In genomic region chr7:104603173-104603572, GRCm38 (mm10) we compare ENCODE assay signal across 9 mouse cellular contexts. TPM values are rescaled to one million over a fixed set of nuclear protein-coding genes. Genes with fewer than 3 reads are reported as not detected.
DNase-seq lines count a peak whose midpoint lies in the region; ATAC-seq and TF ChIP-seq lines count a peak whose summit lies in the region.
"Had no signal": no experiment of that assay in that cellular context is flagged by ENCODE, and none has a peak within 500 bp of the region (broad histone marks: within the 10 kb centered on the region; RNA-seq: fewer than 3 reads in every experiment).

No protein-coding gene starts in this region.

- H3K27me3 ChIP-seq in intestine, embryonic 14.5 days (replicated peaks; ENCODE audit: control insufficient read depth, insufficient read depth, low read length): no peaks in the 10 kb centered on the region
- no peaks in the 10 kb centered on the region for H3K27me3 ChIP-seq in intestine, embryonic 15.5 days (replicated peaks)
- no peaks in the 10 kb centered on the region for H3K27me3 ChIP-seq in hindbrain, postnatal 0 days (ENCODE audit: insufficient read depth, low read length)

- peak; percentile 54 for DNase-seq in intestine, embryonic 14.5 days (ENCODE audit: low spot score)
- peak; percentile 65 for DNase-seq in adrenal gland, postnatal 10 days
- DNase-seq in hindbrain, postnatal 0 days (ENCODE audit: low spot score): no peak
- DNase-seq in monocyte, adult 2 months (ENCODE audit: low read depth in 1 of 2, low spot score in 2 of 2): peak; percentile 5 to 35
- no peak for DNase-seq in cerebellum, adult 8-10 months
- no peak for DNase-seq in frontal cortex, postnatal 25 days (ENCODE audit: low spot score in 2 of 2)

- H3K4me3 ChIP-seq in intestine, embryonic 14.5 days (ENCODE audit: low read depth, low read length): no peak overlapping the region
- H3K4me3 ChIP-seq in intestine, embryonic 15.5 days (replicated peaks): no peak overlapping the region
- no peak overlapping the region for H3K4me3 ChIP-seq in hindbrain, postnatal 0 days (ENCODE audit: low read length)

- ATAC-seq in intestine, embryonic 14.5 days (replicated peaks; ENCODE audit: low FRiP score, low TSS enrichment, low read depth): no peak
- no peak for ATAC-seq in intestine, embryonic 15.5 days
- ATAC-seq in CD4-positive, CD25-positive, alpha-beta regulatory T cell, adult 4 months: peak; percentile 85
- ATAC-seq in hindbrain, postnatal 0 days: no peak

- no peaks in the 10 kb centered on the region for H3K9me3 ChIP-seq in intestine, embryonic 14.5 days (ENCODE audit: control insufficient read depth, low read length)
- H3K9me3 ChIP-seq in intestine, embryonic 15.5 days: no peaks in the 10 kb centered on the region
- no peaks in the 10 kb centered on the region for H3K9me3 ChIP-seq in hindbrain, postnatal 0 days (ENCODE audit: low read length)

- peak; percentile 67 for TF ChIP-seq CTCF in hindbrain, postnatal 0 days (IDR thresholded peaks at IDR 0.05; ENCODE audit: low read depth)

- no peaks in the 10 kb centered on the region for H3K36me3 ChIP-seq in intestine, embryonic 14.5 days (ENCODE audit: control insufficient read depth, insufficient read depth, low read length)
- no peaks in the 10 kb centered on the region for H3K36me3 ChIP-seq in intestine, embryonic 15.5 days
- no peaks in the 10 kb centered on the region for H3K36me3 ChIP-seq in hindbrain, postnatal 0 days (ENCODE audit: insufficient read depth, low read length)

- no peak overlapping the region for H3K4me2 ChIP-seq in intestine, embryonic 14.5 days (ENCODE audit: low read length)
- H3K4me2 ChIP-seq in intestine, embryonic 15.5 days (replicated peaks): no peak overlapping the region
- no peak overlapping the region for H3K4me2 ChIP-seq in hindbrain, postnatal 0 days (ENCODE audit: low read depth, low read length)

- WGBS in intestine, embryonic 14.5 days: 13% methylated on average over 3 of the region's 3 CpGs
- WGBS in intestine, embryonic 15.5 days: 6% methylated on average over 3 of the region's 3 CpGs
- 2% methylated on average over 3 of the region's 3 CpGs for WGBS in hindbrain, postnatal 0 days

- H3K4me1 ChIP-seq in intestine, embryonic 14.5 days (replicated peaks; ENCODE audit: control insufficient read depth, insufficient read depth, low read length): no peaks in the 10 kb centered on the region
- H3K4me1 ChIP-seq in intestine, embryonic 15.5 days (replicated peaks): no peaks in the 10 kb centered on the region
- no peaks in the 10 kb centered on the region for H3K4me1 ChIP-seq in hindbrain, postnatal 0 days (ENCODE audit: insufficient read depth, low read length)

- no peak overlapping the region for H3K9ac ChIP-seq in intestine, embryonic 14.5 days (ENCODE audit: low read length)
- H3K9ac ChIP-seq in intestine, embryonic 15.5 days: no peak overlapping the region
- no peak overlapping the region for H3K9ac ChIP-seq in hindbrain, postnatal 0 days (replicated peaks; ENCODE audit: low read length)

- no peak overlapping the region for H3K27ac ChIP-seq in intestine, embryonic 14.5 days (ENCODE audit: low read depth)
- no peak overlapping the region for H3K27ac ChIP-seq in intestine, embryonic 15.5 days
- no peak overlapping the region for H3K27ac ChIP-seq in hindbrain, postnatal 0 days

RNA-seq across cellular contexts. Expression of gene Olfr655, which starts 1.6 kb away (rescaled TPM):
- not detected in 2 replicates for polyA plus RNA-seq in intestine, embryonic 14.5 days (2014; fragmentation: Nextera tagmentation; extraction: Ambion mirVana)
- polyA plus RNA-seq in intestine, embryonic 15.5 days (2015; fragmentation: Nextera tagmentation; extraction: Ambion mirVana): not detected in 2 replicates
- under 1 TPM in 1 of 2 experiments, not detected in 1; 0.27 TPM for polyA plus RNA-seq in CD4-positive, CD25-positive, alpha-beta regulatory T cell, adult 4 months (2017; shearing (Covaris generic))
- not detected for total RNA-seq in adrenal gland, postnatal 10 days (2021)
- total RNA-seq in hindbrain, postnatal 0 days (2014; rRNA removed): not detected in 2 replicates
- not detected in 2 replicates for polyA plus RNA-seq in hindbrain, postnatal 0 days (2015; fragmentation: Nextera tagmentation; extraction: Ambion mirVana)

RNA-seq across cellular contexts. Expression of gene Olfr656, which starts 10.6 kb away (rescaled TPM):
- not detected in 2 replicates for polyA plus RNA-seq in intestine, embryonic 14.5 days (2014; fragmentation: Nextera tagmentation; extraction: Ambion mirVana)
- not detected in 2 replicates for polyA plus RNA-seq in intestine, embryonic 15.5 days (2015; fragmentation: Nextera tagmentation; extraction: Ambion mirVana)
- not detected for polyA plus RNA-seq in CD4-positive, CD25-positive, alpha-beta regulatory T cell, adult 4 months (2017; shearing (Covaris generic))
- total RNA-seq in adrenal gland, postnatal 10 days (2021): under 1 TPM in 1 of 2 experiments, not detected in 1; 0.06 TPM
- not detected in 2 replicates for total RNA-seq in hindbrain, postnatal 0 days (2014; rRNA removed)
- polyA plus RNA-seq in hindbrain, postnatal 0 days (2015; fragmentation: Nextera tagmentation; extraction: Ambion mirVana): not detected in 2 replicates
- polyA plus RNA-seq: neural tube, embryonic 14.5 days had no signal

RNA-seq across cellular contexts. Expression of gene Olfr654, which starts 16.3 kb away (rescaled TPM):
- not detected in 2 replicates for polyA plus RNA-seq in intestine, embryonic 14.5 days (2014; fragmentation: Nextera tagmentation; extraction: Ambion mirVana)
- polyA plus RNA-seq in intestine, embryonic 15.5 days (2015; fragmentation: Nextera tagmentation; extraction: Ambion mirVana): not detected in 2 replicates
- not detected for polyA plus RNA-seq in CD4-positive, CD25-positive, alpha-beta regulatory T cell, adult 4 months (2017; shearing (Covaris generic))
- total RNA-seq in adrenal gland, postnatal 10 days (2021): not detected
- not detected in 2 replicates for total RNA-seq in hindbrain, postnatal 0 days (2014; rRNA removed)
- polyA plus RNA-seq in hindbrain, postnatal 0 days (2015; fragmentation: Nextera tagmentation; extraction: Ambion mirVana): not detected in 2 replicates
- polyA plus RNA-seq: neural tube, embryonic 14.5 days had no signal

RNA-seq across cellular contexts. Expression of gene Olfr657, which starts 21.4 kb away (rescaled TPM):
- not detected in 2 replicates for polyA plus RNA-seq in intestine, embryonic 14.5 days (2014; fragmentation: Nextera tagmentation; extraction: Ambion mirVana)
- not detected in 2 replicates for polyA plus RNA-seq in intestine, embryonic 15.5 days (2015; fragmentation: Nextera tagmentation; extraction: Ambion mirVana)
- polyA plus RNA-seq in CD4-positive, CD25-positive, alpha-beta regulatory T cell, adult 4 months (2017; shearing (Covaris generic)): not detected
- not detected for total RNA-seq in adrenal gland, postnatal 10 days (2021)
- total RNA-seq in hindbrain, postnatal 0 days (2014; rRNA removed): not detected in 2 replicates
- not detected in 2 replicates for polyA plus RNA-seq in hindbrain, postnatal 0 days (2015; fragmentation: Nextera tagmentation; extraction: Ambion mirVana)
- polyA plus RNA-seq: neural tube, embryonic 14.5 days had no signal

RNA-seq across cellular contexts. Expression of gene Olfr653, which starts 26.1 kb away (rescaled TPM):
- 0.05 TPM in 1 of 2 replicates, not detected in the other for polyA plus RNA-seq in intestine, embryonic 14.5 days (2014; fragmentation: Nextera tagmentation; extraction: Ambion mirVana)
- not detected in 2 replicates for polyA plus RNA-seq in intestine, embryonic 15.5 days (2015; fragmentation: Nextera tagmentation; extraction: Ambion mirVana)
- not detected for polyA plus RNA-seq in CD4-positive, CD25-positive, alpha-beta regulatory T cell, adult 4 months (2017; shearing (Covaris generic))
- total RNA-seq in adrenal gland, postnatal 10 days (2021): not detected
- total RNA-seq in hindbrain, postnatal 0 days (2014; rRNA removed): not detected in 2 replicates
- not detected in 2 replicates for polyA plus RNA-seq in hindbrain, postnatal 0 days (2015; fragmentation: Nextera tagmentation; extraction: Ambion mirVana)
- polyA plus RNA-seq: neural tube, embryonic 14.5 days had no signal

Comparison
In these comparisons a context has a peak if more than half of its experiments do, and no peak if none do; other contexts are left out.
1. DNase-seq: peak in intestine, embryonic 14.5 days (single experiment), adrenal gland, postnatal 10 days (single experiment) and monocyte, adult 2 months (2 of 2); none in hindbrain, postnatal 0 days (single experiment), cerebellum, adult 8-10 months (single experiment) and frontal cortex, postnatal 25 days (0 of 2).